Mouse (Mus musculus) layer of hippocampus, adult 11-12 months (tissue): ENCODE data around the gene Pgs1.
A peak's percentile ranks its signal among the peaks of the same experiment; 100 is the strongest.

Experiments used
- DNase-seq: peaks from one replicate; pipeline ENCODE4 v3.0.0; 2022; ENCODE audit warnings: low spot score

Pgs1 gene

GRCm38 (mm10) chr11:117963091-117963793 lies 22.9 kb upstream of the Pgs1 start:
- DNase-seq, result peak; percentile 95

GRCm38 (mm10) chr11:117963872-117964271 lies 22.2 kb upstream of the Pgs1 start:
- no peak for DNase-seq

- no peak for DNase-seq
Measured at GRCm38 (mm10) chr11:117964294-117964693, 21.8 kb upstream of the Pgs1 start.

GRCm38 (mm10) chr11:117965052-117965451 lies 21.0 kb upstream of the Pgs1 start:
- DNase-seq, result no peak

- no peak for DNase-seq
Measured at GRCm38 (mm10) chr11:117965561-117965981, 20.5 kb upstream of the Pgs1 start.

- no peak for DNase-seq
Measured at GRCm38 (mm10) chr11:117966506-117967100, 19.5 kb upstream of the Pgs1 start.

- no peak for DNase-seq
Measured at GRCm38 (mm10) chr11:117967249-117968015, 18.7 kb upstream of the Pgs1 start.

GRCm38 (mm10) chr11:117968016-117968671 lies 17.9 kb upstream of the Pgs1 start:
- no peak for DNase-seq

- no peak for DNase-seq
Measured at GRCm38 (mm10) chr11:117968716-117969099, 17.4 kb upstream of the Pgs1 start.

GRCm38 (mm10) chr11:117969100-117969944 lies 16.8 kb upstream of the Pgs1 start:
- peak; percentile 92 for DNase-seq

- peak; percentile 95 for DNase-seq
Measured at GRCm38 (mm10) chr11:117969945-117970872, 15.9 kb upstream of the Pgs1 start, which contains the start of gene Socs3. Socs3 (minus strand) TSS chr11:117970047.

- no peak for DNase-seq
Measured at GRCm38 (mm10) chr11:117971100-117971499, 15.0 kb upstream of the Pgs1 start.

GRCm38 (mm10) chr11:117971646-117972242 lies 14.3 kb upstream of the Pgs1 start:
- DNase-seq, result no peak

- DNase-seq, result no peak
Measured at GRCm38 (mm10) chr11:117972656-117973558, 13.2 kb upstream of the Pgs1 start.

GRCm38 (mm10) chr11:117973569-117973968 lies 12.5 kb upstream of the Pgs1 start:
- DNase-seq, result no peak

- DNase-seq, result no peak
Measured at GRCm38 (mm10) chr11:117974327-117975125, 11.6 kb upstream of the Pgs1 start.

GRCm38 (mm10) chr11:117975211-117975967 lies 10.7 kb upstream of the Pgs1 start:
- DNase-seq, result no peak
